8 mouse cellular contexts compared by ENCODE assay signal in genomic region chr3:90537141-90537904, GRCm38 (mm10). TPM values are rescaled to one million over a fixed set of nuclear protein-coding genes. Genes with fewer than 3 reads are reported as not detected.
DNase-seq lines count a peak whose midpoint lies in the region; ATAC-seq lines count a peak whose summit lies in the region.
"Had no signal": no experiment of that assay in that cellular context is flagged by ENCODE, and none has a peak within 500 bp of the region (broad histone marks: within the 10 kb centered on the region; RNA-seq: fewer than 3 reads in every experiment).

S100a16 (plus strand) TSS chr3:90537254.

- H3K9ac ChIP-seq in limb, embryonic 11.5 days (ENCODE audit: low read length), result no peak within 1 kb of the TSS
- no peak within 1 kb of the TSS for H3K9ac ChIP-seq in midbrain, embryonic 15.5 days

- no peak within 1 kb of the TSS for H3K27ac ChIP-seq in limb, embryonic 11.5 days (replicated peaks; ENCODE audit: low read depth, low read length)
- no peak within 1 kb of the TSS for H3K27ac ChIP-seq in midbrain, embryonic 15.5 days

- 36% methylated on average over 10 of the region's 10 CpGs for WGBS in limb, embryonic 11.5 days
- WGBS in midbrain, embryonic 15.5 days, result 50% methylated on average over 10 of the region's 10 CpGs

- no peak for ATAC-seq in limb, embryonic 11.5 days (ENCODE audit: insufficient number of reproducible peaks, low FRiP score, low TSS enrichment, low read depth)
- no peak for ATAC-seq in midbrain, embryonic 15.5 days (replicated peaks)
- no peak for ATAC-seq in monocyte, adult 5-6 weeks (replicated peaks; ENCODE audit: insufficient number of reproducible peaks, low FRiP score, low TSS enrichment, poor library complexity, severe bottlenecking)

- H3K4me2 ChIP-seq in limb, embryonic 11.5 days (ENCODE audit: low read depth, severe bottlenecking), result no peak within 1 kb of the TSS
- H3K4me2 ChIP-seq in midbrain, embryonic 15.5 days, result no peak within 1 kb of the TSS

- H3K4me3 ChIP-seq in limb, embryonic 11.5 days (ENCODE audit: low read depth, low read length), result no peak within 1 kb of the TSS
- no peak within 1 kb of the TSS for H3K4me3 ChIP-seq in midbrain, embryonic 15.5 days

- no peaks in the 10 kb centered on the region for H3K4me1 ChIP-seq in limb, embryonic 11.5 days (ENCODE audit: control insufficient read depth, insufficient read depth, low read length)
- H3K4me1 ChIP-seq in midbrain, embryonic 15.5 days, result peaks cover 9% of the 10 kb centered on the region

- H3K36me3 ChIP-seq in limb, embryonic 11.5 days (ENCODE audit: control insufficient read depth, insufficient read depth, low read length), result no peaks in the 10 kb centered on the region
- no peaks in the 10 kb centered on the region for H3K36me3 ChIP-seq in midbrain, embryonic 15.5 days (replicated peaks)

- DNase-seq in adrenal gland, postnatal 10 days, result peak; percentile 84
- peak; percentile 62 to 72 for DNase-seq in cerebellum, postnatal 10 days
- DNase-seq in heart, adult 11 months, result peak; percentile 99
- DNase-seq in kidney, adult 11 months, result peak; percentile 90
- DNase-seq in limb, embryonic 11.5 days (ENCODE audit: low spot score), result no peak

- no peaks in the 10 kb centered on the region for H3K9me3 ChIP-seq in limb, embryonic 11.5 days (ENCODE audit: control insufficient read depth, low read length)
- H3K9me3 ChIP-seq in midbrain, embryonic 15.5 days, result no peaks in the 10 kb centered on the region

- H3K27me3 ChIP-seq in limb, embryonic 11.5 days (ENCODE audit: control insufficient read depth, insufficient read depth, low read length), result no peaks in the 10 kb centered on the region
- H3K27me3 ChIP-seq in midbrain, embryonic 15.5 days (replicated peaks), result no peaks in the 10 kb centered on the region

RNA-seq across cellular contexts. Expression of gene S100a16, which starts in this region (rescaled TPM):
- 10 to 100 TPM; 73.5 to 91.6 TPM for total RNA-seq in adrenal gland, postnatal 10 days (2021)
- polyA plus RNA-seq in limb, embryonic 11.5 days (2014; fragmentation: Nextera tagmentation; extraction: Ambion mirVana), result 36.6 and 42.1 TPM in 2 replicates
- 32.3 and 35.2 TPM in 2 replicates for polyA plus RNA-seq in midbrain, embryonic 15.5 days (2015; fragmentation: Nextera tagmentation; extraction: Ambion mirVana)
- total RNA-seq in monocyte, adult 5-6 weeks (2017), result not detected in 3 replicates
- total RNA-seq: hematopoietic stem cell, adult 5-6 weeks had no signal

Comparison
In these comparisons a context has a peak if more than half of its experiments do, and no peak if none do; other contexts are left out.
1. RNA of gene S100a16 (total RNA-seq): 73.5 to 91.6 TPM in adrenal gland, postnatal 10 days; not detected in monocyte, adult 5-6 weeks; every median in the first group is over 10 times any median in the second.